Mouse (Mus musculus) cerebellum, adult 2 months (tissue): ENCODE measurements at regions not wholly inside any gene's neighbourhood (a gene's known extent, or its start where the extent isn't known, plus 50 kb on each side); places are given as distances from the start of the nearest gene placed in this dataset.
"Not testable (repeated sequence)": the region's sequence is repeated elsewhere in the genome, so short reads cannot be mapped to it uniquely, and the experiment has no call there.

ENCODE experiments used
- DNase-seq, 2 experiments: peaks; one replicate each; pipeline ENCODE4 v3.0.0; 2021
- H3K27ac ChIP-seq: fragments of 200-500 bp; 2 replicates; pipeline ENCODE4 v1.5.1; 2012; ENCODE audit warnings: low read length, control low read depth, inconsistent platforms; ENCODE audit not compliant: insufficient read depth
- H3K27me3 ChIP-seq: fragments of 200-500 bp; 2 replicates; pipeline ENCODE4 v1.6.1; 2012; ENCODE audit warnings: inconsistent platforms, mild to moderate bottlenecking, low read length, moderate library complexity; ENCODE audit not compliant: control insufficient read depth, insufficient read depth
- H3K4me1 ChIP-seq: fragments of 200-500 bp; 2 replicates; pipeline ENCODE4 v1.6.1; 2011; ENCODE audit warnings: low read length; ENCODE audit not compliant: control insufficient read depth, insufficient read depth
- H3K4me3 ChIP-seq: fragments of 200-500 bp; replicated peaks from 2 replicates; pipeline ENCODE3; 2011; ENCODE audit warnings: mild to moderate bottlenecking, low read depth, low read length, control low read depth; ENCODE audit not compliant: insufficient read depth
- WGBS: fragments of 180-500 bp; shearing (Covaris S2); methylation state at CpG from one replicate; pipeline ENCODE4 v1.1.7; 2018; 5-methylcytosine and 5-hydroxymethylcytosine counted together

DNA sequence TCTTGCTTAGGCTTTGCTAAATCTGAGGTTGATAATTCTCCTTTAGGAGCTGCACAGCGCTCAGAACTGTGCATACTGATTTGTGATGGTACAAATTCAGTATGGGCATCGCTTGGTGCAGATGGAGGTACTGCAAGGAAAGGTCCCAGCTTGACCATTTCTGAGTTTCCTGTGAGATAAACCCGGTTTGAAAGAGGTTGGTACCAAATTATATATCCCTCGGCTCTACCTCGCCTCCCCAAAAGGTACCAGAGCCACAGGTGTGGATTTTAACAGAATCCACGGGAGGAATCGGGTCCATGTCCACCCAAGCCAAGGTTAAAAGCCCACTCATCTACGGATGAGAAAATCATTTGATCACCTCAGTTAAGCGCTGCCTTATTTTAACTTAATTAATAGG is 172.5 kb upstream of the Zfp808 start:
- not testable (repeated sequence) for H3K27ac ChIP-seq, H3K27me3 ChIP-seq, H3K4me3 ChIP-seq, H3K4me1 ChIP-seq, DNase-seq
- WGBS: 79% methylated on average over 9 of the region's 9 CpGs

- H3K27ac ChIP-seq, H3K4me1 ChIP-seq, H3K4me3 ChIP-seq, DNase-seq, H3K27me3 ChIP-seq: not testable (repeated sequence)
- WGBS: 90% methylated on average over 3 of the region's 3 CpGs
These were observed 150.8 kb upstream of the Zfp808 start for GRCm38 (mm10) chr13:61978856-61979255.

- H3K4me3 ChIP-seq, H3K27ac ChIP-seq, H3K27me3 ChIP-seq, H3K4me1 ChIP-seq, DNase-seq: not testable (repeated sequence)
- 66% methylated on average over 3 of the region's 3 CpGs for WGBS
These were observed 133.2 kb upstream of the Zfp808 start for GRCm38 (mm10) chr13:61996519-61996918.

DNA sequence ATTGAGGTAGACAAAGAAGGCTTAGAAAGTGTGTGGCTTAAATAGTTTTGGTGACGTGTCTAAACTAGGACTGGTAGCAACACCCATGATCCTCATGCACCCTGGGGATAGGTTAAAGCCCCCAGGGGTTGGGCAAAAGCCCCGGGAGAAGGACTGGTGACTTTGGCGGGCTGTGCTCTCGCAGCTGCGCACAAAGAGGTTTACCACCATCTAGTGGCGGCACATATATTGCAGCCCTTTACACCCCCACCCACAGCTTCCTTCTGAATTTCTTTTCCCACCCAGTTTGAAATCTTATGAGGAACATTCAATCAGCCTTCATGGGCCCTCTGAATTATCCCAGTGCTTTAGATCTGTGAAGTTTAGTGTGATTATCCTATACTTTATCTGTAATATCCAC is 130.9 kb upstream of the Zfp808 start:
- H3K4me3 ChIP-seq, H3K27ac ChIP-seq, H3K27me3 ChIP-seq, DNase-seq, H3K4me1 ChIP-seq: not testable (repeated sequence)
- 9% methylated on average over 6 of the region's 6 CpGs for WGBS

- H3K27ac ChIP-seq, H3K27me3 ChIP-seq, DNase-seq, H3K4me1 ChIP-seq, H3K4me3 ChIP-seq: not testable (repeated sequence)
- WGBS: 53% methylated on average over 1 of the region's 1 CpGs
These were observed 122.4 kb upstream of the Zfp808 start for GRCm38 (mm10) chr13:62007321-62007720.

DNA sequence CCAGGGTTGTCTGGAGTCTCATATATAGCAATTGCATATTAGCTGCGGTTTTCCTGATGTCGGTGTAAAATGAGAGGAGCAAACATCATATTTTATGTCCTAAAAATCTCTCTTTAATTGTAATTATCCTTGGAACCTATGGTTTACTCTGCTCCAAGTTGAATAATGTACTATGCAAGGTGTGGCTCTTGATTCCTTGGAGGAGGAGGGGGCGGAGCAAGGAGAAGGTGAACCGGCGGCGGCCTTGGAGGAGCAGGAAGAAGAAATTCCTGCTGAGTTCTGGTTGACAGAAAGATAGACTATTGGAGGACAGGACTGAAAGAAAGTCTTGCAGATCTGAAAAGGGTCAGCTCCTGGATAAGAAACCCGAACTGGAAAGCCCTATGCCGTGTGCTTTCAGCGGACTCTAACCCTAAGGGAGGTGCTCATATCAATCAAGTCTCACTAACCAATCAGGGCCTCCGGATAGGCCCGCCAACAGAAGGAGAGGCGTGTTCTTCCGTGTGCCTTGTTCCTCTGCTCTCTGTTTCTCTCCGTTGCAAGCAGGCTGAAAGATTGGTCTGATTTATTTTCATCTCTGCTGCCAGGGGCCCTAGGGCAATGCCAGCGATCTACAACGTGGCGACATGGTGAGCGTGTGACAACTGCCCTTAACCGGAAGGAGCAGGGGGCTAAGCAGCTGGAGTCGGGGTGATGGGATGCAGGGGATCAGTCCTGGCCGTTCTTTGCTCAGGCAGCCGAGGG is 114.1 kb upstream of the Zfp808 start:
- peak; percentile 13 to 21 for DNase-seq
- not testable (repeated sequence) for H3K27ac ChIP-seq
- 2% methylated on average over 22 of the region's 22 CpGs for WGBS

GRCm38 (mm10) chr13:62016168-62016502 is 113.6 kb upstream of the Zfp808 start:
- 0% methylated on average over 5 of the region's 5 CpGs for WGBS
- H3K27ac ChIP-seq, H3K27me3 ChIP-seq, H3K4me1 ChIP-seq, DNase-seq: not testable (repeated sequence)
- H3K4me3 ChIP-seq: peak overlapping the region; percentile 46

More for the DNA sequence above, 114.1 kb upstream of the Zfp808 start:
- not testable (repeated sequence) for H3K27me3 ChIP-seq, H3K4me1 ChIP-seq
- H3K4me3 ChIP-seq: peak overlapping the region; percentile 46

DNA sequence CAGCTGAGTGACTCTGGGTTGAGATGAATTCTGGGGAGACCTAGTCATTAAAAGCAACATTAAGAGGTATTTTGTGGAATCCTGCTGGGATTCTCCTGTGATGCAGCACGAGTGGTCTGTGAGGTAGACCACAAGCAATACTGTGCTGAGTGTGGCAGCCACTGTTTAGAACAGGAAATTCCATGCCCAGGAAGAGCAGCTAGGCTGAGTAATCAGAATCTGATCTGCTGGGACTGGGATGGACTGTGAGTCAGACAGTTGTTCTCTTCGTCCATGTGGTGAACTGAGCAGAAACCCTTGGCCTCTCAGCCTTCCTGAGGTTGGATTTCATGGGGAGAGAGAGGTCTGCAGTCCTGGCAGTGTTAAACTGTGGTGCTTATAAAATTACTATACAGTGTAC is 92.0 kb upstream of the Zfp808 start:
- H3K4me3 ChIP-seq, H3K27me3 ChIP-seq, H3K4me1 ChIP-seq, DNase-seq, H3K27ac ChIP-seq: not testable (repeated sequence)
- WGBS: 77% methylated on average over 2 of the region's 2 CpGs

- H3K27me3 ChIP-seq, DNase-seq, H3K4me3 ChIP-seq, H3K4me1 ChIP-seq, H3K27ac ChIP-seq: not testable (repeated sequence)
- WGBS: 42% methylated on average over 2 of the region's 2 CpGs
These were observed 51.6 kb upstream of the Zfp808 start for GRCm38 (mm10) chr13:62077951-62078671.

DNA sequence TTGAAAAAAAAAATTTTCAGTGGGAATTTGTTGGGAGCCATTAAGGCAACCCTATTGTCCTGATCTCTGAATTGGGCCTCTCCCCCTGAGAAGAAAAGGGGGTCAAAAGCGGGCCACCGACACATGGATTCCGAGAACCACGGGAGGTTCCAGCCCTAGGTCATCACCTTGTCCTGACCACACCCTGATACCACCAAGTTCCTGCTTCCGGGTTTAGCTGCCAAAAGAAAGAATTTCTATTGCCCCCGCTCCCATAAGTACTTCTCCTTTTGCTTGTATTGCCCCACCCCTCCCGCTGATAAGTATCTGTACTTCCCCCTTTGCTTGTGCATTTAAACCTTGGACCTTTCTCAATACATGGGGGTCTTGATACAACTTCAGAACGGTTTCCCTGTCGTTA is 50.8 kb upstream of the Zfp808 start:
- not testable (repeated sequence) for H3K4me3 ChIP-seq, H3K27ac ChIP-seq, H3K27me3 ChIP-seq, H3K4me1 ChIP-seq, DNase-seq
- WGBS: 87% methylated on average over 9 of the region's 9 CpGs
